Mouse (Mus musculus): ENCODE measurements around the gene Kin. TPM values are rescaled to one million over a fixed set of nuclear protein-coding genes. Genes with fewer than 3 reads are reported as not detected.

Kin gene
- polyA plus RNA-seq, 1 experiment from 2014 or later: 32.2 TPM

GRCm38 (mm10) chr2:10128571-10128970 lies 48.2 kb downstream of the Kin start:
- DNase-seq (ENCODE audit: low spot score): no peak
- Histone ChIP-seq H3K27ac (no peak overlapping the region), H3K27me3 (ENCODE audit: low read depth, poor library complexity, severe bottlenecking) (no peaks in the 10 kb centered on the region), H3K9me3 (replicated peaks) (no peaks in the 10 kb centered on the region), H3K4me3 (no peak overlapping the region), H3K4me1 (no peaks in the 10 kb centered on the region), H3K36me3 (no peaks in the 10 kb centered on the region)
- WGBS: 90% methylated on average over 4 of the region's 4 CpGs

GRCm38 (mm10) chr2:10130341-10130990 lies 50.1 kb downstream of the Kin start:
- Histone ChIP-seq H3K36me3 (no peaks in the 10 kb centered on the region), H3K9me3 (replicated peaks) (no peaks in the 10 kb centered on the region), H3K4me1 (no peaks in the 10 kb centered on the region), H3K27ac (no peak overlapping the region), H3K4me3 (no peak overlapping the region), H3K27me3 (ENCODE audit: low read depth, poor library complexity, severe bottlenecking) (no peaks in the 10 kb centered on the region)
- no peak for DNase-seq (ENCODE audit: low spot score)
- 80% methylated on average over 8 of the region's 8 CpGs for WGBS

GRCm38 (mm10) chr2:10131296-10131695 lies 50.9 kb downstream of the Kin start, which contains the start of gene Itih2:
Itih2 (minus strand) TSS chr2:10131396.
- WGBS: 96% methylated on average over 4 of the region's 4 CpGs
- DNase-seq (ENCODE audit: low spot score): no peak
- no peaks in the 10 kb centered on the region for H3K9me3 ChIP-seq (replicated peaks)
- no peaks in the 10 kb centered on the region for H3K4me1 ChIP-seq
- no peaks in the 10 kb centered on the region for H3K36me3 ChIP-seq
- H3K27me3 ChIP-seq (ENCODE audit: low read depth, poor library complexity, severe bottlenecking): no peaks in the 10 kb centered on the region
- no peak within 1 kb of the TSS for H3K4me3 ChIP-seq
- H3K27ac ChIP-seq: no peak within 1 kb of the TSS

- Histone ChIP-seq H3K27me3 (ENCODE audit: low read depth, poor library complexity, severe bottlenecking) (no peaks in the 10 kb centered on the region), H3K27ac (no peak overlapping the region), H3K4me1 (no peaks in the 10 kb centered on the region), H3K36me3 (no peaks in the 10 kb centered on the region), H3K4me3 (no peak overlapping the region), H3K9me3 (replicated peaks) (no peaks in the 10 kb centered on the region)
- WGBS: 87% methylated on average over 1 of the region's 1 CpGs
- DNase-seq (ENCODE audit: low spot score): no peak
These were observed 51.7 kb downstream of the Kin start for GRCm38 (mm10) chr2:10132128-10132527.

DNA sequence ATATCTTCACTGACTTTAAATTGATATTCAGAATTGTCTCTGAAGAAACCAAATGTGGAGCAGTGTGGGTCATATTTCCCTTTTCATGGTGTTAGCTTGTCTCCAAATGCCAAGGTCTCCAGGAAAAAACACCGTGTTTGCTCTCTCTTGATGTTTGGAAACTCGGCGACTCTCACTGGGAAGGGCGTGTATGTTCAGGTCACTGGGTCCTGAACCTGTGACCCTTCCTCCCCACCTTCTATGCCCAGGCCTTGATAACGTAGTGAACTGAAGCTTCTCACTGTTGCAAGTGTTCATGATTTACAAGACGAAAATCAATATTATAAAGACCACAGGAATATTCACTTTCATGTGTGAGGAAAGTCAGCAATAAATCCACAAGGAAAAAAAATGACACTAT lies 53.5 kb downstream of the Kin start:
- H3K36me3 ChIP-seq: no peaks in the 10 kb centered on the region
- no peak overlapping the region for H3K27ac ChIP-seq
- H3K4me3 ChIP-seq: no peak overlapping the region
- 73% methylated on average over 6 of the region's 6 CpGs for WGBS
- no peaks in the 10 kb centered on the region for H3K27me3 ChIP-seq (ENCODE audit: low read depth, poor library complexity, severe bottlenecking)
- H3K9me3 ChIP-seq (replicated peaks): no peaks in the 10 kb centered on the region
- no peak for DNase-seq (ENCODE audit: low spot score)
- H3K4me1 ChIP-seq: no peaks in the 10 kb centered on the region

- Histone ChIP-seq H3K9me3 (replicated peaks) (no peaks in the 10 kb centered on the region), H3K27ac (no peak overlapping the region), H3K4me1 (no peaks in the 10 kb centered on the region), H3K4me3 (no peak overlapping the region), H3K27me3 (ENCODE audit: low read depth, poor library complexity, severe bottlenecking) (peaks cover 11% of the 10 kb centered on the region; the same call in 1 of the 2 replicates), H3K36me3 (no peaks in the 10 kb centered on the region)
- DNase-seq (ENCODE audit: low spot score): no peak
- WGBS: 84% methylated on average over 2 of the region's 2 CpGs
These were observed 56.9 kb downstream of the Kin start for GRCm38 (mm10) chr2:10137320-10137719.

GRCm38 (mm10) chr2:10140456-10140855 lies 60.1 kb downstream of the Kin start:
- no peak overlapping the region for H3K27ac ChIP-seq
- 80% methylated on average over 5 of the region's 5 CpGs for WGBS
- H3K36me3 ChIP-seq: no peaks in the 10 kb centered on the region
- no peaks in the 10 kb centered on the region for H3K9me3 ChIP-seq (replicated peaks)
- peaks cover 11% of the 10 kb centered on the region; the same call in 1 of the 2 replicates for H3K27me3 ChIP-seq (ENCODE audit: low read depth, poor library complexity, severe bottlenecking)
- H3K4me3 ChIP-seq: no peak overlapping the region
- no peak for DNase-seq (ENCODE audit: low spot score)
- H3K4me1 ChIP-seq: peaks cover 12% of the 10 kb centered on the region

Other genes starting within 250 kb of the Kin start
- 0.46 and 0.55 TPM in 2 replicates for gene 4930412O13Rik, start 199.3 kb upstream of the Kin start, polyA plus RNA-seq (2016; fragmentation: Nextera tagmentation; extraction: Ambion mirVana)
- gene 9230102O04Rik, start 191.1 kb upstream of the Kin start, polyA plus RNA-seq (2016; fragmentation: Nextera tagmentation; extraction: Ambion mirVana): 0.39 TPM in 1 of 2 replicates, not detected in the other
- 6.3 and 6.5 TPM in 2 replicates for gene Gata3, start 190.6 kb upstream of the Kin start, polyA plus RNA-seq (2016; fragmentation: Nextera tagmentation; extraction: Ambion mirVana)
- gene Taf3, start 32.0 kb upstream of the Kin start, polyA plus RNA-seq (2016; fragmentation: Nextera tagmentation; extraction: Ambion mirVana): 15.1 and 16.3 TPM in 2 replicates
- 543 and 559 TPM in 2 replicates for gene Atp5c1, start 83 bp upstream of the Kin start, polyA plus RNA-seq (2016; fragmentation: Nextera tagmentation; extraction: Ambion mirVana)
- 0.23 TPM in 1 of 2 replicates, not detected in the other for gene Itih2, start 50.8 kb downstream of the Kin start, polyA plus RNA-seq (2016; fragmentation: Nextera tagmentation; extraction: Ambion mirVana)
- gene Itih5, start 73.0 kb downstream of the Kin start, polyA plus RNA-seq (2016; fragmentation: Nextera tagmentation; extraction: Ambion mirVana): 2.5 and 2.8 TPM in 2 replicates

Data from limb, embryonic 10.5 days (tissue).